Mouse (Mus musculus): ENCODE measurements around the gene Olfr53.
"Not testable (repeated sequence)": the region's sequence is repeated elsewhere in the genome, so short reads cannot be mapped to it uniquely, and the experiment has no call there.

Gene Olfr53

GRCm38 (mm10) chr7:140646152-140646551 is at the start of gene Olfr53:
Gene Olfr53 (plus strand): TSS chr7:140646452.
- DNase-seq (ENCODE audit: low spot score), result no peak

GRCm38 (mm10) chr7:140600969-140601368 is 45.3 kb upstream of the Olfr53 start, which contains the start of gene Olfr46:
Gene Olfr46 (plus strand): TSS chr7:140601269.
- DNase-seq (ENCODE audit: low spot score), result not testable (repeated sequence)

GRCm38 (mm10) chr7:140628670-140629069 is 17.6 kb upstream of the Olfr53 start, which contains the start of gene Olfr61:
Gene Olfr61 (plus strand): TSS chr7:140628970.
- DNase-seq (ENCODE audit: low spot score), result not testable (repeated sequence)

GRCm38 (mm10) chr7:140630559-140630958 is 15.7 kb upstream of the Olfr53 start:
- no peak for DNase-seq (ENCODE audit: low spot score)

- DNase-seq (ENCODE audit: low spot score), result no peak
Measured at GRCm38 (mm10) chr7:140659630-140660029, 13.4 kb downstream of the Olfr53 start, which contains the start of gene Olfr539. Gene Olfr539 (plus strand): TSS chr7:140659930.

- DNase-seq (ENCODE audit: low spot score), result not testable (repeated sequence)
Measured at GRCm38 (mm10) chr7:140670693-140671092, 24.4 kb downstream of the Olfr53 start.

GRCm38 (mm10) chr7:140675863-140676262 is 29.6 kb downstream of the Olfr53 start:
- DNase-seq (ENCODE audit: low spot score), result no peak

GRCm38 (mm10) chr7:140679591-140679990 is 33.3 kb downstream of the Olfr53 start:
- not testable (repeated sequence) for DNase-seq (ENCODE audit: low spot score)

GRCm38 (mm10) chr7:140681651-140682050 is 35.4 kb downstream of the Olfr53 start, which contains the start of gene Olfr45:
Gene Olfr45 (plus strand): TSS chr7:140681951.
- no peak for DNase-seq (ENCODE audit: low spot score)

GRCm38 (mm10) chr7:140696967-140697366 is 50.7 kb downstream of the Olfr53 start, which contains the start of gene Olfr541:
Gene Olfr541 (plus strand): TSS chr7:140697267.
- no peak for DNase-seq (ENCODE audit: low spot score)
